Mouse (Mus musculus): ENCODE data around the gene Slc43a3.
A peak's percentile ranks its signal among the peaks of the same experiment; 100 is the strongest.
"Not testable (repeated sequence)": the region's sequence is repeated elsewhere in the genome, so short reads cannot be mapped to it uniquely, and the experiment has no call there.

Slc43a3 gene

GRCm38 (mm10) chr2:84936474-84937429 is at the start of gene Slc43a3:
TSS of gene Slc43a3 (plus strand) at chr2:84936579.
- DNase-seq (ENCODE audit: low read depth) = peak; percentile 56

DNA sequence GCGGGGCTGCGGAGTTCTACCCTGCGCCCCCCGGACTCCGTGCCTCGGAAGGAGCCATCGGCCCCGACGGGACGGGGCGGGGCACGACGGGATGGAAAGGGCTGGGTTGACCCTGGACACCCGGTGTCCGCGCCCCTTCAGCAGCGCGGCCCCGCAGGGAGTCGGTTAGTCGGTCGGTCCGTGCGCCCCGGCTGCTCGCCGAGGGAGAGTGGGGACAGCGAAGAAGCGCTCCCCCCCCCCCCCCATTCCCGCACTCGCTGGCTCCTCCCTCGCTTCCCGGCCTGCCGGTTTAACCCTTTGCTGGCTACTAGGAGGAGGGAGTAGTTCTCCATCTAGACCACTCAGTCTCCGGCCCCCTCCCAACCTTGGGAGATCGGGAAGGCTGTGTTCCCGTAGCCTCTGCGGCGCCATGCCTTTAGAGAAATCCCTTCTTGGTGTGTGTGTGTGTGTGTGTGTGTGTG is 49.5 kb upstream of the Slc43a3 start:
- DNase-seq (ENCODE audit: low read depth) = no peak

DNA sequence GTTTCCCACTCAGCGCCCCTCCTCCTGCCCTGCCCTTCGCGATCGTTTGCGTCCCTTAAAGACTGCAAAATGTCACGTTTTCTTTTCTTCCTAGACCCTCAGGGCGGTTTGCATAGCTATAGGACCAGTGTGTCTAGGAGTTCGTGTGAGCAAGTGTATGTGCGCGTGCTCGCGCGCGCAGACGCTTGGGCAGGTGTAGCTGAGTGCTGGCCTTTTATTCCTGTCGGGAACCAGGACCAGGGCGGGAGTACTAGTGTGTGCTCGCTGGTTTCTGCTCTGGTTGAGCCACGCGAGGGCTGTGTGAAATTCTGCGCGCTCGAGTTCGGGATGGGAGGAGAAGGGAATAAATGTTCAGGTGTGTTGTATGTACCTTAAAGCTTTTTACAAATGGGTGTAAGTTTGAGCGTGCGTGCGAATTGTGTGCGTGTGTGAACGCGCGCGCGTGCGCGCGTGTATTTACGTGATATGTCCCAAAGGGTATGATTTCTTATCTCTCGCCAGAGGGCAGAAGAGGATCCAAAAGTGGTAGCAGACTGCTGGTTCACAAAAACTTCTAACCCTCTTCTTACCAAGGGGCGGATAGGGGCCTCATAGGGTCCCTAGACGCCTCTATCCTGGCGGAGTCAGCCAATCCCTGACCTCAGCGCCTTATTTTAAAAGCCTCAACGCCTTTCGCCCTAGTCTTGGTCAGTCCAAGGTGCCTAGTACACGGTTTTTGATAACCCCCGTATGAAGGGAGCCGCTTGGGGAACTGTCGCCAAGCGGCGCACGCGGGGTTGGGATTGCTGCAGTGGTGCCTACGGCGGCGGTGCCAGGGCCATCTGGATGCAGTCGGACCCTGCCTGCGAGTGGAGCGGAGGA is 48.7 kb upstream of the Slc43a3 start:
- no peak for DNase-seq (ENCODE audit: low read depth)

GRCm38 (mm10) chr2:84888657-84889315 is 47.6 kb upstream of the Slc43a3 start:
- peak; percentile 63 for DNase-seq (ENCODE audit: low read depth)

DNA sequence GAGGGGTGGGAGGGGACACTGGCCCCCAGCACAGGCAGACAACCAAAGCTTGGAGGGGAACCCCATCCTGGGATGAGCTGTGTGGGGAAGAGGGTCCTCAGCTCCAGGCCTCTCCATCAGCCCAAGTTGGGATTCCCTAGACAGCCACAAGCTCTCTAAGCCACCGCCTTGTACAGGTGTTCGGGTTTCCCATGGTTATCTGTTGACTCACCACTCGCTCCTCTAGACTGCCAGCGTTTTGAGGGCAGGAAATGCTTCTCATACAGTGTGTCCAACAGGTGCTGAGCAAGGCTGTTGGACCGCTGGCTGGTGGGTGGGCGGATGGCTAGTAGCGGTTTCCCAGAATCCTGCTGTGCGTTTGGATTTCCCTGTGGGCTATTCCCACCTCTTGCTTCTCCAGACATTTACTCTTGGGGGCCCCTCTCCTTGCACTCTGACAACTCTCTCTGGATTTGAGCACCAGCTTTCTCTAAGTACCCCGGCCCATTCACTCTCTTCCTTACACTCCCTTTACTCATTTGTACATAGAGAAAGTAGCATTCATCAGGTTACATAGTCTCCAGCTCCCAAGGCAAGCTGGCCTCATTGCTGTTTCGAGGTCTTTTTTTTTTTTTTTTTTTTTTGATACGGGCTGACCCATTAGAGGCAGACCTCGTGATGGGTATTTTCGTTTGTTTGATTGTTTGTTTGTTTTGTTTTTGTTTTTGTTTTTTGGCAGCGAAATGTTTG is 46.9 kb upstream of the Slc43a3 start:
- no peak for DNase-seq (ENCODE audit: low read depth)

DNA sequence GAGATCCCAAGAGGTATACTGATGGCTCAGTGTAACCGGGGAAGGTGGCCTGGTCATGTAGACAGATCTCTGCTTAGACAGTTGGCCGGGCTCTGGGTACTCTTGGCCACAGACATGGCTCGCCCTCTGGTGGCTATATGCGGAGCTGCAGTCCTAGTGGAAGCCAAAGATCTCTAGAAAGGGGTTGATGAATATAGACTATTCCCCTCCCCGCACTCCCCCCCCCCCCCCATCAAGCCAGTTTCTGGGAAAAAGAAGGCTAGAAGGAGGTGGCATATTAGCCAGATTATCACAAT is 46.4 kb upstream of the Slc43a3 start:
- peak; percentile 63 for DNase-seq (ENCODE audit: low read depth)

DNA sequence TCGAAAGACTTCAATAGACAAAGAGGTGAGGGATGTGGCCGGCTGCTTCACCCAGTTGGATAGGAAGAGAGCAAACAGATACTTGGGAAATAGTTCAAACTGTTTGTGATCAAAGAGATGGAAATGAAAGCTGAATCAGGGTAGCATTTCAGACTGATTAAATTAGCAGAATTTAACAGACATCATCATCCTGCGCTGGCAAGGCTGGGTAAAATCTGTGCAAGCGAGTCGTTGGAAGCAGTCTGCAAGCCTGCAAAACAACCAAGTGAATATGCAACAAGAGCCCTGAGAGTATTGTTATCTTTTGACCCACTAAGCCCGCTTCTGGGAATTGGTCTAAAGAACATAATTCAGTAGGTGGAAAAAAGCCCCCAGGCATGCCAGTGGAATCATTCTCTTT is 43.0 kb upstream of the Slc43a3 start:
- DNase-seq (ENCODE audit: low read depth) = no peak

- DNase-seq (ENCODE audit: low read depth) = no peak
These were observed 40.7 kb upstream of the Slc43a3 start for GRCm38 (mm10) chr2:84895495-84896198.

- not testable (repeated sequence) for DNase-seq (ENCODE audit: low read depth)
These were observed 39.7 kb upstream of the Slc43a3 start for GRCm38 (mm10) chr2:84896686-84897085.

DNA sequence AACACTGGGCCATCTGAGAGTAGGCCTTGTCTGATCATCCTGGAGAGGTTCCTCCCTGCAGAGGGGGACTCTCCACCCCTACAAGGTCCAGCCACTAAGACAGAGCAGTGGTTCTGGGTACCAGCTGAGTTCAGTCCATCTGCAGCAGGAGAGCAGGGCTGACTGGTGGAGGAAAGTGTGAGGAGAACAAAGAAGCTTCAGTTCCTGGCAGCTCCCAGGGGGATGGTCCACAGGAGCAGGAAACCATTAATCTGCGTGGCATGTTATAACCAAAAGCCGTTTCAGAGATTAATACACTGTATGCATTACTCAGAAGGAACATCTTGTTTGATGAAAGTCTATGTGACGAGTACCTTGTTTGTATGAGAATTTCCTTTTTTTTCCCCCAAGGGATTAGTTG is 23.7 kb upstream of the Slc43a3 start:
- DNase-seq (ENCODE audit: low read depth) = no peak

DNA sequence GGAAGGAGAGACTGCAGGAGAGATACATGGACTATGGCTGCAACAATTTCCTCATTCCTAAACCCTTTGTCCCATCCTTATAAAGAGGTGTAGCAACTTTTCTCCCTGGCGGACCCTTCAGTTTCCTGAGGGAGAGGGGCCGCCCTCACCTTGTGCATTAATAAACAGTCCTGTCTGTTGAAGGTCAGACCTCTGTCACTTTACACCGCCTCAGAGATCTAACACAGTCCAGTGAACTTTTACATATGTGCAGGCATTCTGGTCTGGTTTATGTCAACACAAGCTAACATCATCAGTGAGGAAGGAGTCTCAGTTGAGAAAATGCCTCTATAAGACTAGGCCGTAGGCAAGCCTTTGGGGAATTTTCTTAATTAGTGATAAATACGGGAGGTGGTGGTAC is 22.5 kb upstream of the Slc43a3 start:
- DNase-seq (ENCODE audit: low read depth) = no peak

DNA sequence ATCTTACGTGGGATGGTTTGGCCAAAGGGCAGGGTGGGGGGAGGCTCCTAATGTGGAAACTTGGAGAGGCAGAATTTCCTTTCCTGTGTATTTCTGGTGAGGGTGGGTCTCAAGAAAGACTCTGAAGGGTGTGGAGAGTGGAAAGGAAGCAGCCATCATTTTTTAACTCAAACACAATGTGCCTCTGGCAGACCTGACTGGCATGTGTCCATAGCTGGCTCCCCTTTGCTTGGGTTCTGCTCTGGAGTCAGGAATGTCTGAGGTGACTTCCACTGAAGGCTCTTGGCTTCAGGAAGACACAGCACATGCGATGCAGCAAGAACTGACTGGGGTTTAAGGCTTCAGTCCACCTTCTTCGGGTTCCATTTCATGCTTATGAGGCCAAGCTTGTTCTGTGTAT is 21.0 kb upstream of the Slc43a3 start:
- no peak for DNase-seq (ENCODE audit: low read depth)

DNA sequence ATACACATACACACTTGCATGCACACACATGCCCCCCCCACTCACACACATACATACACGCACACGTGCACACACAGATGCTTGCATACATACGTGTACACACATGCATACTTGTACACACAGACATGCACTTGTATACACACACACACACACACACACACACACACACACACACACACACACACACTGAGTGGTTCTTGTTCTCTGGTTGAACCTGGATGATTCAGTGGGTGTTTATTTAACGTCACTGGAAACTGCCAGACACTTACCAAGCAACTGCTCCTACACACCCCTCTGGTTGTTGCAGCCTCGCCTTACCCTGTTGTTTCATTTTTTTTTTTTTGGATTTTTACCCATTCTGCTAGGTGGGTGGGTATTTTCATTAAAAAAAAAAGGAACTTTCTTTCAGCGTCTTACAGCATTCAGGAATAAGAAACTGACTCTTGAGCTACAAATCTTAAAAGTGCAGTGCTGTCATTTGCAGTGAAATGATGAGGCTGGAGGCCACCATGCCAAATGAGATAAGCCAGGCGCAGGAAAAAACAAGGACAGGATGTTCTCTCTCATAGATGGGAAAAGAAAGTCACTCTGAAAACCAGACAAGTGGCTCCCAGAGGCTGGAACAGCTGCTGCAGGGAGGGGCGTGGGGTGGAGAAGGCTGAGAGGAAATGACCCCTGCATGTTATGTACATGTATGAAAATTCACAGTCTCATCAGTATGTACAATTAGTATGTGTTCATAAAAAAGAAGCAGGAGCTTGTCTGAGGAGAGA is 19.6 kb upstream of the Slc43a3 start:
- no peak for DNase-seq (ENCODE audit: low read depth)

DNA sequence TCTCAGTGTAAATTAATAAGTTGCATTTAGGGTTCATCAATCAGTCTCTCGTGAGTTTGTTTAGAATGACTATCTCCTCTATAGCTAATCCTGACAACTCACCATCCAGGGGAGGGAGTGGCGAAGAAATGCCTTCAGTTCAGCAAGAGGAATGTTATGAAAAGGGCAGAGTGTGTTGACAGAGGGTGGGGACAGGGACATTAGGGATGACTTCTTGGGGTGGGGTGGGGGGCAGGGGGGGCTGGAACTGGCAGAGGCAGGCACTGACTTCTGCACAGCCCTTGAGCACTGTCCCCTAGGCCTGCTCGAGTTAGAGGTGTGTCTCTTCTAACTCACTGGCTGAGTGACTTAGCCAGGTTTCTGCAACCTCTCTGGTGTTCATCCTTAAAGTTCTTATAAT is 18.2 kb upstream of the Slc43a3 start:
- no peak for DNase-seq (ENCODE audit: low read depth)

- DNase-seq (ENCODE audit: low read depth) = no peak
These were observed 16.7 kb upstream of the Slc43a3 start for GRCm38 (mm10) chr2:84919601-84920108.

DNA sequence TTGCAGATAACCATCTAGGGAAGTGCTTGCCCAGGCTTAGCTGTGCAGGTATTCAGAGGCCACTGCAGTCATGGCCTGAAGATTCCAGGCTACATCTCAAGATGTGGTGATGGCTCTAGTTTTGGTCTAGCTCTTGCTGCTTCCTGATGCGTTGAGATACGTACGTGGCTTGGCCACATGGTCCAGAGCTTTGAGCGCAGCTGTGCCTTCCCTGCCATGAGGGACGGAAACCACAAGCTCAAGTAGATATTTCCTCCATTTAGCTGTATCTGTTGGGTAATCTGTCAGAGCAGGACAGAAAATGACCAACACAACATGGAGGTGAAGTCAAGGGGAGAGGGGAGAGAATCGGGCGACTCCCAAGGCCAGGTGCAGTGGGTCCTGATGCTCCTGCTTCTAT is 6.2 kb upstream of the Slc43a3 start:
- no peak for DNase-seq (ENCODE audit: low read depth)

DNA sequence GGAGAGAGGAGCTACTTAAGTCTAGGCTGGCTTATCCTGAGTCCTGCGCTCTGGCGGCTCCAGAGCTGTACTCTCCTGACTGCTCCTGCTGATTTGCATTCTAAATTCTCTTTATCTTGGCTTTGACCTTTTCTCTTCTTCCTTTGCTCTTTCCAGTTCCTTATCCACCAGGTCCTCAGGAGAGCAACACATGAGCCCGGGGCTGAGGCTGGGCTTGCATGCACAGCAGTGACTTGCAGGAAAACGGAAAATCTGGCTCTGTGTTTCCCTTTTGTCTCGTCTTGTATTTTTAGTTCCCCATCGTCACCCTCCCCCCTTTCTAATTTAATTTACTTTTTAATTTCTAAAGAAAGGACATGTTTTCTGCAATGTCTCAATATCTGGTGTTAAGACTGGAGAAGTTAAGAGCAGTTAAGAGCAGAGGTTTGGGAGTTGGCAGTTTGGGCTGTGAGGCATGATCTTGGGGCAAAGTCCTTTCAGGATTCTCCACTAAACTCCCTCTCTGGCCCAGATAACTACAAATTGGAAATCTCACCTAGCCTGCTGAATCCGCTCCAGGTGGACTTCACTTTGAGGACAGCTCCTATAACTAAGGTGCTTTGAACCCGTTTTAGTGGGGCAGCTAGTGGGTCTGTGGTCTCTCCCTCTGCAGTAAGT is 2.3 kb upstream of the Slc43a3 start:
- DNase-seq (ENCODE audit: low read depth) = no peak

- DNase-seq (ENCODE audit: low read depth) = no peak
These were observed 1.8 kb upstream of the Slc43a3 start for GRCm38 (mm10) chr2:84934649-84935007.

- DNase-seq (ENCODE audit: low read depth) = no peak
These were observed 1.3 kb upstream of the Slc43a3 start for GRCm38 (mm10) chr2:84935065-84935464.

Measured in c-Kit-positive CD71-negative TER-119-negative erythroid progenitor cells, embryonic 14.5 days (primary cell).